Mouse (Mus musculus): ENCODE results near the gene Rnpep. TPM values are rescaled to one million over a fixed set of nuclear protein-coding genes. Genes with fewer than 3 reads are reported as not detected.
"Not testable (repeated sequence)": the region's sequence is repeated elsewhere in the genome, so short reads cannot be mapped to it uniquely, and the experiment has no call there.

Gene Rnpep
- polyA plus RNA-seq, 1 experiment from 2014 or later: 61.0 TPM

- not testable (repeated sequence) for H3K4me3 ChIP-seq; H3K9ac ChIP-seq; H3K4me1 ChIP-seq (replicated peaks); H3K27ac ChIP-seq (ENCODE audit: poor library complexity, severe bottlenecking); ATAC-seq (ENCODE audit: insufficient number of reproducible peaks, low FRiP score); H3K36me3 ChIP-seq; H3K4me2 ChIP-seq; H3K9me3 ChIP-seq (replicated peaks); H3K27me3 ChIP-seq (replicated peaks)
- 65% methylated on average over 20 of the region's 20 CpGs for WGBS
Observed at GRCm38 (mm10) chr1:135231878-135232277, 52.0 kb downstream of the Rnpep start.

GRCm38 (mm10) chr1:135227339-135227950, 56.4 kb downstream of the Rnpep start:
- H3K4me1 ChIP-seq (replicated peaks): no peaks in the 10 kb centered on the region
- no peaks in the 10 kb centered on the region for H3K36me3 ChIP-seq
- H3K9me3 ChIP-seq (replicated peaks): no peaks in the 10 kb centered on the region
- peaks cover 16% of the 10 kb centered on the region for H3K27me3 ChIP-seq (replicated peaks)
- H3K27ac ChIP-seq (ENCODE audit: poor library complexity, severe bottlenecking): no peak overlapping the region
- H3K4me3 ChIP-seq: no peak overlapping the region
- no peak overlapping the region for H3K4me2 ChIP-seq
- no peak for ATAC-seq (ENCODE audit: insufficient number of reproducible peaks, low FRiP score)
- no peak overlapping the region for H3K9ac ChIP-seq
- 81% methylated on average over 13 of the region's 13 CpGs for WGBS

- H3K27me3 ChIP-seq (replicated peaks): peaks cover 14% of the 10 kb centered on the region
- no peaks in the 10 kb centered on the region for H3K4me1 ChIP-seq (replicated peaks)
- no peak for ATAC-seq (ENCODE audit: insufficient number of reproducible peaks, low FRiP score)
- no peak overlapping the region for H3K4me3 ChIP-seq
- no peak overlapping the region for H3K27ac ChIP-seq (ENCODE audit: poor library complexity, severe bottlenecking)
- WGBS: 41% methylated on average over 6 of the region's 6 CpGs
- H3K9me3 ChIP-seq (replicated peaks): no peaks in the 10 kb centered on the region
- no peak overlapping the region for H3K4me2 ChIP-seq
- no peak overlapping the region for H3K9ac ChIP-seq
- no peaks in the 10 kb centered on the region for H3K36me3 ChIP-seq
Observed at GRCm38 (mm10) chr1:135224981-135225604, 58.8 kb downstream of the Rnpep start.

- Histone ChIP-seq H3K4me1 (replicated peaks) (no peaks in the 10 kb centered on the region), H3K4me2 (no peak overlapping the region), H3K27me3 (replicated peaks) (peaks cover 12% of the 10 kb centered on the region), H3K9me3 (replicated peaks) (no peaks in the 10 kb centered on the region), H3K9ac (no peak overlapping the region), H3K4me3 (no peak overlapping the region), H3K36me3 (no peaks in the 10 kb centered on the region), H3K27ac (ENCODE audit: poor library complexity, severe bottlenecking) (no peak overlapping the region)
- ATAC-seq (ENCODE audit: insufficient number of reproducible peaks, low FRiP score): no peak
- WGBS: 72% methylated on average over 3 of the region's 3 CpGs
Observed at GRCm38 (mm10) chr1:135224147-135224546, 59.7 kb downstream of the Rnpep start.

GRCm38 (mm10) chr1:135217607-135218233, 66.2 kb downstream of the Rnpep start:
- no peak overlapping the region for H3K9ac ChIP-seq
- H3K4me1 ChIP-seq (replicated peaks): no peaks in the 10 kb centered on the region
- no peaks in the 10 kb centered on the region for H3K36me3 ChIP-seq
- ATAC-seq (ENCODE audit: insufficient number of reproducible peaks, low FRiP score): no peak
- H3K4me2 ChIP-seq: no peak overlapping the region
- no peak overlapping the region for H3K4me3 ChIP-seq
- WGBS: 65% methylated on average over 13 of the region's 13 CpGs
- H3K9me3 ChIP-seq (replicated peaks): no peaks in the 10 kb centered on the region
- H3K27ac ChIP-seq (ENCODE audit: poor library complexity, severe bottlenecking): no peak overlapping the region
- peaks cover 6% of the 10 kb centered on the region; the same call in 1 of the 2 replicates for H3K27me3 ChIP-seq (replicated peaks)

GRCm38 (mm10) chr1:135213772-135214640, 69.9 kb downstream of the Rnpep start:
- no peak overlapping the region for H3K4me2 ChIP-seq
- no peak for ATAC-seq (ENCODE audit: insufficient number of reproducible peaks, low FRiP score)
- no peak overlapping the region for H3K4me3 ChIP-seq
- no peak overlapping the region for H3K9ac ChIP-seq
- H3K27me3 ChIP-seq (replicated peaks): peaks cover 10% of the 10 kb centered on the region; the same call in 1 of the 2 replicates
- no peaks in the 10 kb centered on the region for H3K4me1 ChIP-seq (replicated peaks)
- no peaks in the 10 kb centered on the region for H3K36me3 ChIP-seq
- 80% methylated on average over 9 of the region's 9 CpGs for WGBS
- no peak overlapping the region for H3K27ac ChIP-seq (ENCODE audit: poor library complexity, severe bottlenecking)
- H3K9me3 ChIP-seq (replicated peaks): no peaks in the 10 kb centered on the region

Other genes starting within 250 kb of the Rnpep start
- gene Lgr6, start 178.8 kb downstream of the Rnpep start, polyA plus RNA-seq (2016; fragmentation: Nextera tagmentation; extraction: Ambion mirVana): 0.80 and 0.82 TPM in 2 replicates
- gene Ptpn7, start 151.4 kb downstream of the Rnpep start, polyA plus RNA-seq (2016; fragmentation: Nextera tagmentation; extraction: Ambion mirVana): 1.0 and 1.4 TPM in 2 replicates
- gene Arl8a, start 137.3 kb downstream of the Rnpep start, polyA plus RNA-seq (2016; fragmentation: Nextera tagmentation; extraction: Ambion mirVana): 36.4 and 36.6 TPM in 2 replicates
- not detected in 2 replicates for gene Gpr37l1, start 116.4 kb downstream of the Rnpep start, polyA plus RNA-seq (2016; fragmentation: Nextera tagmentation; extraction: Ambion mirVana)
- gene Elf3, start 25.5 kb downstream of the Rnpep start, polyA plus RNA-seq (2016; fragmentation: Nextera tagmentation; extraction: Ambion mirVana): 0.48 and 0.91 TPM in 2 replicates
- gene Timm17a, start 29.7 kb upstream of the Rnpep start, polyA plus RNA-seq (2016; fragmentation: Nextera tagmentation; extraction: Ambion mirVana): 350 and 368 TPM in 2 replicates
- 1.3 and 1.5 TPM in 2 replicates for gene Lmod1, start 40.7 kb upstream of the Rnpep start, polyA plus RNA-seq (2016; fragmentation: Nextera tagmentation; extraction: Ambion mirVana)
- 32.4 and 33.3 TPM in 2 replicates for gene Shisa4, start 91.2 kb upstream of the Rnpep start, polyA plus RNA-seq (2016; fragmentation: Nextera tagmentation; extraction: Ambion mirVana)
- 106 and 107 TPM in 2 replicates for gene Ipo9, start 146.4 kb upstream of the Rnpep start, polyA plus RNA-seq (2016; fragmentation: Nextera tagmentation; extraction: Ambion mirVana)

All from heart, embryonic 12.5 days (tissue).